In the genomic region with DNA sequence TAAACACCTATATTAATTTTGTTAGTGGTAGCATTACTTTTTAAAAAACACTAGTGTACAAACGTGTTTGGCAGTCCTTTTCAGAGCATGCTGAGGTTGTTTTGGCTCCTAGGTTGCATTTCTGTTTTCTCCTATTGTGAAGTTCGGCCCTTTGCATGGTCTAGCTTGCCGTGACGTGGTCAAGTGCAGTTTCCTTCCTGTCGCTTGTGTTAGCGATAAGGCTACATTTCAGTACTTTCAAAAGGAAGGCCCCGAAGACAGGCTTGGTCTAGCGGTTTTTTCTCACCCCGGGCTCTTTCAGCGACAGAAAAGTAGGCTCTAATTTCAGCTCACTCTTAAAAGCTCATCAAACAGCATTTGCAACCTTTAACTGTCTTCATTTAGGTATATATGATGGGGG, we compare ENCODE assay signal across 8 mouse cellular contexts. TPM values are rescaled to one million over a fixed set of nuclear protein-coding genes. Genes with fewer than 3 reads are reported as not detected.
DNase-seq lines count a peak whose midpoint lies in the region; ATAC-seq and TF ChIP-seq lines count a peak whose summit lies in the region.

No protein-coding gene starts in this region.

- no peaks in the 10 kb centered on the region for H3K27me3 ChIP-seq in kidney, adult 2 months (replicated peaks; ENCODE audit: control insufficient read depth, insufficient read depth, low read length)
- no peaks in the 10 kb centered on the region for H3K27me3 ChIP-seq in heart, embryonic 16.5 days (ENCODE audit: control insufficient read depth, insufficient read depth, low read length)
- no peaks in the 10 kb centered on the region for H3K27me3 ChIP-seq in stomach, embryonic 14.5 days (ENCODE audit: control insufficient read depth, insufficient read depth, low read length)

- H3K9me3 ChIP-seq in heart, embryonic 16.5 days (replicated peaks; ENCODE audit: control insufficient read depth, low read length), result no peaks in the 10 kb centered on the region
- H3K9me3 ChIP-seq in stomach, embryonic 14.5 days (ENCODE audit: control insufficient read depth, low read depth, low read length), result no peaks in the 10 kb centered on the region

- peak; percentile 53 for ATAC-seq in heart, embryonic 16.5 days (replicated peaks; ENCODE audit: extremely low read depth, insufficient read depth, low FRiP score)
- no peak for ATAC-seq in stomach, embryonic 14.5 days (ENCODE audit: insufficient number of reproducible peaks, insufficient read depth, low FRiP score, low read depth)

- peaks cover 18% of the 10 kb centered on the region for H3K4me1 ChIP-seq in kidney, adult 2 months (ENCODE audit: control insufficient read depth, insufficient read depth, low read length)
- H3K4me1 ChIP-seq in heart, embryonic 16.5 days (ENCODE audit: control insufficient read depth, insufficient read depth, low read length), result peaks cover 14% of the 10 kb centered on the region
- H3K4me1 ChIP-seq in stomach, embryonic 14.5 days (ENCODE audit: control insufficient read depth, insufficient read depth, low read length), result peaks cover 3% of the 10 kb centered on the region; the same call in 1 of the 2 replicates

- DNase-seq in kidney, adult 2 months, result peak; percentile 69
- no peak for DNase-seq in kidney, adult 11 months
- DNase-seq in lung, adult 18-20 months, result peak; percentile 67 to 75
- no peak for DNase-seq in frontal cortex, postnatal 14 days (ENCODE audit: low spot score in 2 of 2)
- no peak for DNase-seq in frontal cortex, postnatal 10 days (ENCODE audit: low spot score in 2 of 2)
- no peak for DNase-seq in ovary, postnatal 10 days (ENCODE audit: low spot score)

- TF ChIP-seq CTCF in kidney, adult 2 months (conservative IDR thresholded peaks at IDR 0.05; ENCODE audit: insufficient read depth, insufficient read length, low read depth, low read length), result no peak

- peak overlapping the region; percentile 21; the same call in 1 of the 2 replicates for H3K9ac ChIP-seq in heart, embryonic 16.5 days (ENCODE audit: low read length)
- H3K9ac ChIP-seq in stomach, embryonic 14.5 days (replicated peaks; ENCODE audit: low read depth, low read length), result no peak overlapping the region

- peak overlapping the region; percentile 62 for H3K27ac ChIP-seq in kidney, adult 2 months (ENCODE audit: insufficient read depth, low read depth, low read length)
- peak overlapping the region; percentile 68 for H3K27ac ChIP-seq in heart, embryonic 16.5 days (ENCODE audit: low read length)
- 0 out of 2 replicates have a peak overlapping the region, but pooled peaks have one; percentile 6 for H3K27ac ChIP-seq in stomach, embryonic 14.5 days (ENCODE audit: low read length)

- no peak overlapping the region for H3K4me3 ChIP-seq in kidney, adult 2 months (ENCODE audit: insufficient read depth, low read depth, low read length)
- H3K4me3 ChIP-seq in heart, embryonic 16.5 days (ENCODE audit: low read length), result peak overlapping the region; percentile 11
- no peak overlapping the region for H3K4me3 ChIP-seq in stomach, embryonic 14.5 days (ENCODE audit: low read depth, low read length)

- no peak for TF ChIP-seq POLR2A in kidney, adult 2 months (IDR thresholded peaks at IDR 0.05; ENCODE audit: low read depth, low read length)

- peak overlapping the region; percentile 56 for H3K4me2 ChIP-seq in heart, embryonic 16.5 days (ENCODE audit: low read depth, low read length)
- H3K4me2 ChIP-seq in stomach, embryonic 14.5 days (replicated peaks; ENCODE audit: low read depth, low read length), result no peak overlapping the region

- no peaks in the 10 kb centered on the region for H3K36me3 ChIP-seq in kidney, adult 2 months (ENCODE audit: control insufficient read depth, insufficient read depth, low read length)
- no peaks in the 10 kb centered on the region for H3K36me3 ChIP-seq in heart, embryonic 16.5 days (ENCODE audit: control insufficient read depth, insufficient read depth)
- no peaks in the 10 kb centered on the region for H3K36me3 ChIP-seq in stomach, embryonic 14.5 days (ENCODE audit: control insufficient read depth, insufficient read depth, low read length)

- WGBS in kidney, adult 2 months, result 30% methylated on average over 10 of the region's 10 CpGs
- 25% methylated on average over 10 of the region's 10 CpGs for WGBS in heart, embryonic 16.5 days
- WGBS in stomach, embryonic 14.5 days, result 75% methylated on average over 10 of the region's 10 CpGs

RNA-seq across cellular contexts. Expression of a gene that starts 52.2 kb away (rescaled TPM):
- 6.8 and 10.6 TPM in 2 replicates for polyA plus RNA-seq in kidney, adult 2 months (2012; rRNA removed)
- 101 and 105 TPM in 2 replicates for polyA plus RNA-seq in heart, embryonic 16.5 days (2015; fragmentation: Nextera tagmentation; extraction: Ambion mirVana)
- polyA plus RNA-seq in stomach, embryonic 14.5 days (2014; fragmentation: Nextera tagmentation; extraction: Ambion mirVana), result 121 and 127 TPM in 2 replicates

RNA-seq across cellular contexts. Expression of a gene that starts 54.0 kb away (rescaled TPM):
- 4.7 and 5.0 TPM in 2 replicates for polyA plus RNA-seq in kidney, adult 2 months (2012; rRNA removed)
- 26.8 and 27.6 TPM in 2 replicates for polyA plus RNA-seq in heart, embryonic 16.5 days (2015; fragmentation: Nextera tagmentation; extraction: Ambion mirVana)
- 43.6 and 50.3 TPM in 2 replicates for polyA plus RNA-seq in stomach, embryonic 14.5 days (2014; fragmentation: Nextera tagmentation; extraction: Ambion mirVana)

RNA-seq across cellular contexts. Expression of a gene that starts 54.3 kb away (rescaled TPM):
- 15.3 and 15.4 TPM in 2 replicates for polyA plus RNA-seq in kidney, adult 2 months (2012; rRNA removed)
- polyA plus RNA-seq in heart, embryonic 16.5 days (2015; fragmentation: Nextera tagmentation; extraction: Ambion mirVana), result 9.9 and 12.3 TPM in 2 replicates
- polyA plus RNA-seq in stomach, embryonic 14.5 days (2014; fragmentation: Nextera tagmentation; extraction: Ambion mirVana), result 25.8 and 27.6 TPM in 2 replicates

Comparison
In these comparisons a context has a peak if more than half of its experiments do, and no peak if none do; other contexts are left out.
1. DNase-seq: peak in kidney, adult 2 months (single experiment) and lung, adult 18-20 months (2 of 2); none in kidney, adult 11 months (single experiment), frontal cortex, postnatal 14 days (0 of 2), frontal cortex, postnatal 10 days (0 of 2) and ovary, postnatal 10 days (single experiment).
2. H3K27ac ChIP-seq: peak in every context shown above with its lines; median percentile 68 in heart, embryonic 16.5 days; 62 in kidney, adult 2 months; 6 in stomach, embryonic 14.5 days.